Mouse (Mus musculus) intestine, postnatal 0 days (tissue): ENCODE measurements around the gene Cul7. TPM values are rescaled to one million over a fixed set of nuclear protein-coding genes. Genes with fewer than 3 reads are reported as not detected.
A peak's percentile ranks its signal among the peaks of the same experiment; 100 is the strongest.

Experiments
- ATAC-seq: fragments of 200-750 bp; cut with Nextera tagmentation; 2 replicates; pipeline ENCODE4 v1.8.0; 2017; ENCODE audit warnings: mild to moderate bottlenecking, moderate TSS enrichment, moderate library complexity
- H3K27ac ChIP-seq: fragments of 300-500 bp; sonication (generic); 2 replicates; pipeline ENCODE4 v1.5.1; 2014; ENCODE audit warnings: mild to moderate bottlenecking, low read depth, low read length, moderate library complexity
- H3K27me3 ChIP-seq: fragments of 300-500 bp; sonication (generic); replicated peaks from 2 replicates; pipeline ENCODE4 v1.6.1; 2014; ENCODE audit warnings: low read length, mixed read lengths; ENCODE audit not compliant: control insufficient read depth, insufficient read depth
- H3K36me3 ChIP-seq: fragments of 300-500 bp; sonication (generic); 2 replicates; pipeline ENCODE4 v1.6.1; 2014; ENCODE audit warnings: mild to moderate bottlenecking, moderate library complexity; ENCODE audit not compliant: control insufficient read depth, insufficient read depth
- H3K4me1 ChIP-seq: fragments of 300-500 bp; sonication (generic); replicated peaks from 2 replicates; pipeline ENCODE4 v1.6.1; 2014; ENCODE audit warnings: antibody characterized with exemption, low read length, mixed read lengths; ENCODE audit not compliant: control insufficient read depth, insufficient read depth
- H3K4me2 ChIP-seq: fragments of 300-500 bp; sonication (generic); replicated peaks from 2 replicates; pipeline ENCODE4 v1.6.1; 2014; ENCODE audit warnings: low read depth, mild to moderate bottlenecking, moderate library complexity
- H3K4me3 ChIP-seq: fragments of 300-500 bp; sonication (generic); 2 replicates; pipeline ENCODE4 v1.5.1; 2014; ENCODE audit warnings: low read depth, low read length
- H3K9ac ChIP-seq: fragments of 300-500 bp; sonication (generic); 2 replicates; pipeline ENCODE4 v1.6.1; 2014; ENCODE audit warnings: mild to moderate bottlenecking, low read depth, low read length
- H3K9me3 ChIP-seq: fragments of 300-500 bp; sonication (generic); 2 replicates; pipeline ENCODE4 v1.6.1; 2016; ENCODE audit warnings: mixed run types; ENCODE audit not compliant: control insufficient read depth
- CTCF ChIP-seq: sonication (generic); IDR thresholded peaks from 2 replicates; pipeline ENCODE4 v1.5.1; 2016; ENCODE audit warnings: low read depth, mild to moderate bottlenecking, control low read depth, antibody characterized with exemption, moderate library complexity
- WGBS: fragments of 180-500 bp; shearing (Covaris S2); extraction: QIAGEN DNeasy Blood & Tissue Kit; methylation state at CpG from one replicate; pipeline ENCODE4 v1.1.7; 2014; 5-methylcytosine and 5-hydroxymethylcytosine counted together
- polyA plus RNA-seq: library from polyadenylated mRNA; unstranded; fragments of >200 nt; fragmentation: Nextera tagmentation; extraction: Ambion mirVana; gene quantifications from 2 replicates; pipeline ENCODE4 v1.2.1, GENCODE M21; 2015

Cul7 gene
- polyA plus RNA-seq, 1 experiment from 2014 or later: 18.0 TPM

GRCm38 (mm10) chr17:46618394-46618768, 31.8 kb upstream of the Cul7 start:
- Histone ChIP-seq H3K27me3 (no peaks in the 10 kb centered on the region), H3K9me3 (no peaks in the 10 kb centered on the region), H3K9ac (peak overlapping the region; percentile 26; the same call in 1 of the 2 replicates), H3K4me1 (peaks cover 19% of the 10 kb centered on the region), H3K4me2 (peak overlapping the region; percentile 51), H3K4me3 (no peak overlapping the region), H3K27ac (peak overlapping the region; percentile 68), H3K36me3 (no peaks in the 10 kb centered on the region)
- ATAC-seq: no peak
- no peak for TF ChIP-seq CTCF
- 15% methylated on average over 6 of the region's 6 CpGs for WGBS

GRCm38 (mm10) chr17:46618769-46619682, 31.1 kb upstream of the Cul7 start:
- peak overlapping the region; percentile 51 for H3K4me2 ChIP-seq
- no peak overlapping the region for H3K4me3 ChIP-seq
- no peak for TF ChIP-seq CTCF
- H3K27me3 ChIP-seq: no peaks in the 10 kb centered on the region
- WGBS: 20% methylated on average over 27 of the region's 27 CpGs
- H3K36me3 ChIP-seq: no peaks in the 10 kb centered on the region
- H3K4me1 ChIP-seq: peaks cover 20% of the 10 kb centered on the region
- peak; percentile 22; the same call in 1 of the 2 replicates for ATAC-seq
- peak overlapping the region; percentile 40; the same call in 1 of the 2 replicates for H3K9ac ChIP-seq
- H3K27ac ChIP-seq: peak overlapping the region; percentile 68
- H3K9me3 ChIP-seq: no peaks in the 10 kb centered on the region

- H3K9me3 ChIP-seq: no peaks in the 10 kb centered on the region
- ATAC-seq: no peak
- H3K4me3 ChIP-seq: no peak overlapping the region
- H3K27ac ChIP-seq: peak overlapping the region; percentile 68
- H3K27me3 ChIP-seq: no peaks in the 10 kb centered on the region
- H3K36me3 ChIP-seq: no peaks in the 10 kb centered on the region
- H3K4me2 ChIP-seq: peak overlapping the region; percentile 51
- WGBS: 29% methylated on average over 16 of the region's 16 CpGs
- peaks cover 26% of the 10 kb centered on the region for H3K4me1 ChIP-seq
- 0 out of 2 replicates have a peak overlapping the region, but pooled peaks have one; percentile 40 for H3K9ac ChIP-seq
- TF ChIP-seq CTCF: no peak
Observed at GRCm38 (mm10) chr17:46619683-46620357, 30.3 kb upstream of the Cul7 start.

GRCm38 (mm10) chr17:46621324-46621723, 28.8 kb upstream of the Cul7 start:
- no peaks in the 10 kb centered on the region for H3K36me3 ChIP-seq
- H3K4me1 ChIP-seq: peaks cover 26% of the 10 kb centered on the region
- no peak for ATAC-seq
- TF ChIP-seq CTCF: no peak
- WGBS: 62% methylated on average over 15 of the region's 15 CpGs
- H3K9me3 ChIP-seq: no peaks in the 10 kb centered on the region
- H3K27me3 ChIP-seq: no peaks in the 10 kb centered on the region
- H3K27ac ChIP-seq: peak overlapping the region; percentile 1
- H3K4me3 ChIP-seq: no peak overlapping the region
- peak overlapping the region; percentile 21; the same call in 1 of the 2 replicates for H3K4me2 ChIP-seq
- no peak overlapping the region for H3K9ac ChIP-seq

- TF ChIP-seq CTCF: no peak
- H3K9ac ChIP-seq: no peak overlapping the region
Observed at GRCm38 (mm10) chr17:46622269-46622668, 27.9 kb upstream of the Cul7 start.

More at GRCm38 (mm10) chr17:46622269-46622668, 27.9 kb upstream of the Cul7 start:
- no peak overlapping the region for H3K27ac ChIP-seq
- WGBS: 77% methylated on average over 11 of the region's 11 CpGs
- H3K4me3 ChIP-seq: no peak overlapping the region
- H3K4me1 ChIP-seq: peaks cover 26% of the 10 kb centered on the region
- no peaks in the 10 kb centered on the region for H3K27me3 ChIP-seq
- H3K36me3 ChIP-seq: no peaks in the 10 kb centered on the region
- H3K9me3 ChIP-seq: no peaks in the 10 kb centered on the region
- H3K4me2 ChIP-seq: no peak overlapping the region
- ATAC-seq: no peak
